ENCODE assay signal across 20 mouse cellular contexts in the genomic region with DNA sequence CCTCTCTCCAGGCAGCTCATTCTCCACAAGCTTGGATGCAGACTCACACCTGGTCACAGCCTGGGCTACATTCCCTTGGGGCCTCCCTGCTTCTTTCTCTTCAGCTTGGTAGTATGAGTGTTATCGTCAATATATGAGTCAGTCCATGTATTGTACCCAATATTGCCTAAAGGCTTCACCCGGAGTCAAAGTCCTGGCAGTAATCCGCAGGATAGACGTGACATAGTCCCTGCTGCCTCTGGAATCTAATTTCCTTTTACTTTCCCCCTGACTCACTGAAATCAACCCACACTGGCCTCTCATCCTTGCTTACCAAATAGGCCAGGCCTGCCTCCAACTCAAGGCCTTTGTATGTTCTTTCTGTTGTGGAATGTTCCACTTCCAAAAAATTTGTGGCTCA.
"Had no signal": no experiment of that assay in that cellular context is flagged by ENCODE, and none has a peak within 500 bp of the region (broad histone marks: within the 10 kb centered on the region; RNA-seq: fewer than 3 reads in every experiment).

No protein-coding gene starts in this region.

- H3K36me3 ChIP-seq: limb, embryonic 12.5 days; limb, embryonic 15.5 days; midbrain, embryonic 13.5 days; neural tube, embryonic 12.5 days; neural tube, embryonic 15.5 days had no signal

- H3K9ac ChIP-seq: limb, embryonic 12.5 days; limb, embryonic 15.5 days; liver, embryonic 14.5 days; liver, postnatal 0 days; lung, embryonic 14.5 days; midbrain, embryonic 13.5 days; neural tube, embryonic 12.5 days; neural tube, embryonic 15.5 days had no signal

- H3K4me3 ChIP-seq: limb, embryonic 12.5 days; limb, embryonic 15.5 days; midbrain, embryonic 13.5 days; neural tube, embryonic 12.5 days; neural tube, embryonic 15.5 days had no signal

- DNase-seq: kidney, adult 2 months; kidney, postnatal 25 days; layer of hippocampus, postnatal 36 days; left cerebral cortex, postnatal 4 days; liver, postnatal 0 days; lung, embryonic 14.5 days; right cerebral cortex, postnatal 4 days; spleen, adult 18-20 months; thymus, postnatal 36 days had no signal

- H3K27me3 ChIP-seq: limb, embryonic 12.5 days; limb, embryonic 15.5 days; midbrain, embryonic 13.5 days; neural tube, embryonic 12.5 days; neural tube, embryonic 15.5 days had no signal

- H3K27ac ChIP-seq: kidney, postnatal 0 days; limb, embryonic 12.5 days; limb, embryonic 15.5 days; liver, embryonic 14.5 days; macrophage; midbrain, embryonic 13.5 days; neural tube, embryonic 12.5 days; neural tube, embryonic 15.5 days had no signal

- ATAC-seq: inflammation-experienced regulatory T-cells, adult 6 months; liver, postnatal 0 days; lung, postnatal 0 days; midbrain, embryonic 13.5 days had no signal

- H3K9me3 ChIP-seq: limb, embryonic 12.5 days; limb, embryonic 15.5 days; midbrain, embryonic 13.5 days; neural tube, embryonic 12.5 days; neural tube, embryonic 15.5 days had no signal

- H3K4me2 ChIP-seq: limb, embryonic 12.5 days; limb, embryonic 15.5 days; liver, embryonic 11.5 days; lung, embryonic 14.5 days; midbrain, embryonic 13.5 days; neural tube, embryonic 12.5 days; neural tube, embryonic 15.5 days had no signal

- H3K4me1 ChIP-seq: limb, embryonic 12.5 days; limb, embryonic 15.5 days; midbrain, embryonic 13.5 days; neural tube, embryonic 12.5 days; neural tube, embryonic 15.5 days had no signal
